Mouse (Mus musculus): ENCODE measurements around the gene Cfap73.

- no peak for TF ChIP-seq CTCF (IDR thresholded peaks at IDR 0.05; ENCODE audit: low read depth)
- TF ChIP-seq EP300 (IDR thresholded peaks at IDR 0.05; ENCODE audit: low read depth) = no peak
These were observed 34.7 kb upstream of the Cfap73 start for GRCm38 (mm10) chr5:120668761-120669160.
